Mouse (Mus musculus) natural killer cell, adult 2 months (primary cell): ENCODE measurements around the gene Olfr1282.
"Not testable (repeated sequence)": the region's sequence is repeated elsewhere in the genome, so short reads cannot be mapped to it uniquely, and the experiment has no call there.

Source experiments
- DNase-seq, 2 experiments: peaks; one replicate each; pipeline ENCODE4 v3.0.0; 2022; ENCODE audit warnings: low spot score in 2 of 2

Gene Olfr1282

DNA sequence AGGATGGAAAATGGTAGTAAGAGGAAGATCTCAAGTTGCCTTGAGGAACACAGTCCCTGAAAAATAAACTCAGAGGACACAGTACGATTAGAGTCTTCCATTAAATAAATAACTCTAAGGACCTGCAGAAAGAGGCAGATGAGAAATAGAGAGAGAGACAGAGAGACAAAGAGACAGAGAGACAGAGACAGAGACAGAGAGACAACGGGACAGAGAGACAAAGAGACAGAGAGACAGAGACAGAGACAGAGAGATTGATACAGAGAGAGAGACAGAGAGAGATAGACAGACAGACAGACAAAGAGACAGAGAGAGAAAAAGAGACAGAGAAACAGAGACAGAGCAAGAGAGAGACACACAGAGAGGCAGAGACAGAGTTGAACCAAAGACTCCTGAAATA is at the start of gene Olfr1282:
TSS of gene Olfr1282 (minus strand) at position 101 of the 400 bp plus-strand sequence.
- DNase-seq, result no peak

DNA sequence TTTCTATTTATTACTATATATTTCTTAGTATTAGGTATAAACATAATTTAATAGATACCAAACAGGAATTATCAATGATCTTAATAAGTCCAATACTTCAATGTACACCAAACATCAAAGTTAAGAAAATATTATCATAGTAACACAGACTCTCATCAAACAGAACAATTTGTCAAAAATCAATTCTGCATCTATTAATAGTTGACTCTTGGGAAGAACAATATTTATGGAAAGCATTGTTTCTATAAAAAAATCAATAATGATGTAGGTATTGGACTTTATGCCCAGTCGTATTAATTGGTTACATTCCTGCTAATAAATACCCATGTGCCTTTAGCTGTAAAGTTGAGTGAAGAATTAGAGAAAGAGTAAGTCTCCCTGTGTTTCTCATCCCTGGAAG is 39.3 kb upstream of the Olfr1282 start, which contains the start of gene Olfr1284:
TSS of gene Olfr1284 (plus strand) at position 301 of the 400 bp plus-strand sequence.
- DNase-seq, result no peak

DNA sequence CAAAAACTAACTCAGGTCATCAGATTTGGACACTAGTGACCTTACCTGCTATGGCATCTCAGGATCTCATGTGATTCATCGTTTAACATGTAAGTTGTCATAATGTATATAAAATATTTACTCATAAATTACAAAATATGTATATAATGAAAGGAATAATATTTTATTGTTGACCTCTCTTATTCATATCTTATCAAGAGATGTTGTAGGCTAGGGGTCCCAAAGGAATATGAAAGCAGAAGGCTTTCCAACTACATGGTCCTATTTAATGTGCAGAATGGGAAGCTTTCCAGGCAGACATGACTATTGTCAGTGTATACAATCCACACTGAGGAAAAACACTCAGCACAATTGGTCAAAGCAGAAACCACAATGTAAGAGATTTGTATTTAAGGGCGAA is 30.6 kb upstream of the Olfr1282 start, which contains the start of gene Olfr1283:
TSS of gene Olfr1283 (plus strand) at position 301 of the 400 bp plus-strand sequence.
- no peak for DNase-seq

GRCm38 (mm10) chr2:111333721-111334120 is 2.2 kb downstream of the Olfr1282 start:
- not testable (repeated sequence) for DNase-seq

- no peak for DNase-seq
Observed at GRCm38 (mm10) chr2:111326220-111326619, 9.7 kb downstream of the Olfr1282 start, which contains the start of gene Olfr1281. Gene Olfr1281 (plus strand): TSS chr2:111326520.

- no peak for DNase-seq
Observed at GRCm38 (mm10) chr2:111313717-111314116, 22.2 kb downstream of the Olfr1282 start, which contains the start of gene Olfr1280. Gene Olfr1280 (plus strand): TSS chr2:111314017.

GRCm38 (mm10) chr2:111300374-111300773 is 35.5 kb downstream of the Olfr1282 start, which contains the start of gene Olfr1279:
Gene Olfr1279 (plus strand): TSS chr2:111300635.
- DNase-seq, result no peak

GRCm38 (mm10) chr2:111298541-111298940 is 37.3 kb downstream of the Olfr1282 start:
- no peak for DNase-seq

DNA sequence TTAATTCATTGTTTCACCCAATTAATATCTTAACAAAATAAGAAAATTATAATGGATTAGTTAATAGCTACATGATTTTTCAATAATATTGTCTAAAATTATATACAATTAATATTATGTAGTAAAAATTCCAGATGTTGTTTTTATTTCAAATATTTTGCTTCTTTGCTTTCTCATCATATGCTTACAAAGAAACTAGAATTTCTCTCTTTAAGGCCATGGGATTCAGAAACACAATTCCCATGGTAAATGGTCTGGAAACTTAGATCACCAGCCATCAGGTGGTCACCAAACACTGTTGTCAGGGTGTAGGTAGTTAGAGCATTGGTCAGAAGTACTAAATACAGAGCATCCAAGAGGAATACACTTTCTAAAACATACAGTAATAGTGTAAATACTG is 46.0 kb downstream of the Olfr1282 start, which contains the start of gene Olfr1278:
TSS of gene Olfr1278 (plus strand) at position 301 of the 400 bp plus-strand sequence.
- DNase-seq, result no peak
